Mouse (Mus musculus): ENCODE data around the gene Fbxo34. TPM values are rescaled to one million over a fixed set of nuclear protein-coding genes. Genes with fewer than 3 reads are reported as not detected.

Gene Fbxo34
- total and polyA plus RNA-seq, 3 experiments: 14.8 to 29.5 TPM; not detected in 1

DNA sequence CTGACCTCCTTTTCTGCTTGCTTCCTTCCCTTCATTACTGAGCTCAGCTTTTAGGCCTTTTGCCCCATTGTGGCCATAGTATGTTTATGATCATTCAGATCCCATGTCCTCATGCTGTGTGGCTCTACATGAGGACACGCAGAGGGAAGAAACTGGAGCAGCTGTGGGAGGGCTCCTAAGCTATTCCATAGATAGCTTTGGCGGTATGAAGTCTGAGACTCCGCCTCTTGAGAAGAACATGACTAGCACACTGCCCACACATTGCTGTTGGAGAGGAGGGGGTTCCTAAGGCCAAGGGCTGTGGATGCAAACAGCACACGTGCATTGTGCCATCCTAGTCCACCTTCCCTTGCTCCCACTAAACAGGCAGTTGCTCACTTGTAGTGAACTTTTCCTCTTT is 26.0 kb downstream of the Fbxo34 start:
- TF ChIP-seq ZNF384 (IDR thresholded peaks at IDR 0.05; ENCODE audit: low read depth, low read length): no peak
- TF ChIP-seq NELFE (IDR thresholded peaks at IDR 0.05; ENCODE audit: low read depth, low read length): no peak
- TF ChIP-seq EP300 (IDR thresholded peaks at IDR 0.05; ENCODE audit: low read depth in 1 of 2, low read length in 2 of 2): no peak
- TF ChIP-seq SMC3 (IDR thresholded peaks at IDR 0.05; ENCODE audit: low read depth, low read length): no peak
- no peak for TF ChIP-seq GATA1 (IDR thresholded peaks at IDR 0.05; ENCODE audit: low read depth, low read length)
- no peak for TF ChIP-seq USF2 (IDR thresholded peaks at IDR 0.05; ENCODE audit: borderline replicate concordance in 1 of 2, insufficient read depth in 1 of 2, low read depth in 1 of 2, low read length in 2 of 2)
- TF ChIP-seq BHLHE40 (IDR thresholded peaks at IDR 0.05; ENCODE audit: borderline replicate concordance, low read depth, low read length): no peak
- TF ChIP-seq MYC (IDR thresholded peaks at IDR 0.05; ENCODE audit: low read depth, low read length): no peak
- no peak for TF ChIP-seq MAZ (IDR thresholded peaks at IDR 0.05; ENCODE audit: low read depth, low read length)
- TF ChIP-seq ELF1 (IDR thresholded peaks at IDR 0.05; ENCODE audit: low read depth, low read length): no peak
- no peak for TF ChIP-seq TAL1 (IDR thresholded peaks at IDR 0.05; ENCODE audit: low read length)
- TF ChIP-seq TBP (IDR thresholded peaks at IDR 0.05; ENCODE audit: low read depth, low read length): no peak
- no peak for TF ChIP-seq CHD2 (IDR thresholded peaks at IDR 0.05; ENCODE audit: low read length)
- Histone ChIP-seq H3K27me3 (ENCODE audit: control insufficient read depth in 1 of 2, insufficient read depth in 2 of 2, low read length in 2 of 2) (no peaks in the 10 kb centered on the region), H3K79me2 (ENCODE audit: control insufficient read depth, insufficient read depth, low read length, poor library complexity) (peaks cover 28% of the 10 kb centered on the region), H3K27ac (ENCODE audit: control insufficient read depth, low read depth, low read length) (no peak overlapping the region), H3K4me1 (ENCODE audit: control insufficient read depth in 1 of 2, insufficient read depth in 2 of 2, low read length in 2 of 2) (peaks cover 3 to 13% of the 10 kb centered on the region in 2 experiments; a peak in 3 of 4 replicates), H3K9me3 (replicated peaks; ENCODE audit: insufficient read depth, low read length) (no peaks in the 10 kb centered on the region), H3K4me3 (ENCODE audit: control insufficient read depth in 1 of 2, insufficient read depth in 1 of 2, low read depth in 2 of 2, low read length in 2 of 2) (no peak overlapping the region), H3K9ac (ENCODE audit: control insufficient read depth, low read depth, low read length, poor library complexity, severe bottlenecking) (no peak overlapping the region), H3K36me3 (ENCODE audit: control insufficient read depth in 1 of 2, insufficient read depth in 2 of 2, low read length in 2 of 2) (peaks cover 0 to 7% of the 10 kb centered on the region in 2 experiments; a peak in 2 of 4 replicates)
- DNase-seq (ENCODE audit: low read depth, low spot score): no peak

DNA sequence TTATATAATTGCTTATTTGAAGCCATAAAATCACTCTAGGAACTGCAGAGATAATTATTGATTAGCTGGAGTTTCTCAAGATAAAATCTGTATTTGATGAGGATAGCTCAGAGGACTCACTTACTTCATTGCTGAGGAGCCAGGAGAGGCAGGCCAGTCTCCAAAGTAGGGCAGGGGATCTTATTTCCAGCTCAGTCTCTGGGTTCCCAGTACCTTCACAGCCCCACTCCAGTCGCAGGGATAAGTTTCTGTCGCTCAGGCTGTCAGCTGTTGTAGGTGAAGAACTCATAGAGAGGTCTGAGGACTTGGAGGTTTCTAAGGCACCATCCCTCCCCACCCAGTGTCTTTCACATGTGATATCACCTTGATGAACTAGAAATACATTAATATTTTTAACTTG is 27.5 kb downstream of the Fbxo34 start:
- peaks cover 3 to 17% of the 10 kb centered on the region in 2 experiments for H3K4me1 ChIP-seq (ENCODE audit: control insufficient read depth in 1 of 2, insufficient read depth in 2 of 2, low read length in 2 of 2)

More for the DNA sequence above, 27.5 kb downstream of the Fbxo34 start:
- DNase-seq (ENCODE audit: low read depth, low spot score): no peak
- TF ChIP-seq POLR2AphosphoS2 (IDR thresholded peaks at IDR 0.05; ENCODE audit: low read length) (no peak), KAT2A (conservative IDR thresholded peaks at IDR 0.05; ENCODE audit: low read depth, low read length) (no peak), RAD21 (IDR thresholded peaks at IDR 0.05; ENCODE audit: low read depth, low read length) (no peak), SMC3 (IDR thresholded peaks at IDR 0.05; ENCODE audit: low read depth, low read length) (no peak), BHLHE40 (IDR thresholded peaks at IDR 0.05; ENCODE audit: borderline replicate concordance, low read depth, low read length) (no peak), RCOR1 (IDR thresholded peaks at IDR 0.05; ENCODE audit: low read depth, low read length) (no peak), ETS1 (IDR thresholded peaks at IDR 0.05; ENCODE audit: low read depth, low read length) (no peak), GABPA (IDR thresholded peaks at IDR 0.05; ENCODE audit: low read depth, low read length) (no peak), MXI1 (IDR thresholded peaks at IDR 0.05; ENCODE audit: low read depth, low read length) (no peak), CHD2 (IDR thresholded peaks at IDR 0.05; ENCODE audit: low read length) (no peak), SIN3A (IDR thresholded peaks at IDR 0.05; ENCODE audit: low read length) (no peak), HCFC1 (IDR thresholded peaks at IDR 0.05; ENCODE audit: low read depth, low read length) (no peak), MAZ (IDR thresholded peaks at IDR 0.05; ENCODE audit: low read depth, low read length) (no peak), MEF2A (IDR thresholded peaks at IDR 0.05; ENCODE audit: extremely low read depth, insufficient replicate concordance, low read depth, low read length, poor library complexity, severe bottlenecking) (no peak), ZMIZ1 (IDR thresholded peaks at IDR 0.05; ENCODE audit: low read depth, low read length) (no peak), NELFE (IDR thresholded peaks at IDR 0.05; ENCODE audit: low read depth, low read length) (no peak), MYB (IDR thresholded peaks at IDR 0.05; ENCODE audit: low read depth, low read length) (no peak), TAL1 (IDR thresholded peaks at IDR 0.05; ENCODE audit: low read length) (no peak), ELF1 (IDR thresholded peaks at IDR 0.05; ENCODE audit: low read depth, low read length) (no peak)
- Histone ChIP-seq H3K4me3 (ENCODE audit: control insufficient read depth in 1 of 2, insufficient read depth in 1 of 2, low read depth in 2 of 2, low read length in 2 of 2) (no peak overlapping the region), H3K36me3 (ENCODE audit: control insufficient read depth in 1 of 2, insufficient read depth in 2 of 2, low read length in 2 of 2) (peaks cover 0 to 7% of the 10 kb centered on the region in 2 experiments; a peak in 2 of 4 replicates), H3K27ac (ENCODE audit: control insufficient read depth, low read depth, low read length) (no peak overlapping the region), H3K27me3 (ENCODE audit: control insufficient read depth in 1 of 2, insufficient read depth in 2 of 2, low read length in 2 of 2) (no peaks in the 10 kb centered on the region), H3K79me2 (ENCODE audit: control insufficient read depth, insufficient read depth, low read length, poor library complexity) (peaks cover 34% of the 10 kb centered on the region), H3K9me3 (replicated peaks; ENCODE audit: insufficient read depth, low read length) (no peaks in the 10 kb centered on the region), H3K9ac (ENCODE audit: control insufficient read depth, low read depth, low read length, poor library complexity, severe bottlenecking) (no peak overlapping the region)

Measured in MEL (cell line).